Mouse (Mus musculus): ENCODE results near the gene Ell2. TPM values are rescaled to one million over a fixed set of nuclear protein-coding genes. Genes with fewer than 3 reads are reported as not detected.

Gene Ell2
- 5.2 TPM for polyA plus RNA-seq (2017; shearing (Covaris generic))

DNA sequence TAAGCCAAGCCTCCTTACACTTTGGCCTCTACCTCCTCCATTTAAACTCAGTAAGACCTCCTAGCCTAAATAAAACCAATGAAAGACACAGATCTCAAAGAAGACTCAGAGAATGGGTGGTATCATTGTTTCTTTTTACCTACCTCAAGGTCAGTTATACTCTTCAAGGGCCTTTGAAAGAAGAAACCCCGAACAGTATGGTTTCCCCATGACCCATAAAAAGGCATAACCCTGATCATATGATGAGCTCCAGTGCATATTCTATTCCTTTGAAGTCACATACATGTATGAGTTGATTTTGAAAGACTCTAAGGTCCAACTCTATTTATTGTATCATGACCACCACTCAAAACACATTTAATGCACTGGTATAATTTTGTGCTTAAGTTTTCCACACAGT is at the start of gene Ell2:
Gene Ell2, plus strand, starts transcription at position 301 of the 400 bp plus-strand sequence.

Other genes with a start within 250 kb of the Ell2 start
- gene Glrx, start 133.1 kb downstream of the Ell2 start, polyA plus RNA-seq (2017; shearing (Covaris generic)) = 310 TPM
- gene Rhobtb3, start 237.2 kb downstream of the Ell2 start, polyA plus RNA-seq (2017; shearing (Covaris generic)) = not detected

Measured in activated CD4-positive, CD25-positive, alpha-beta regulatory T cell, adult 9 weeks (primary cell).